ENCODE assay signal across 8 mouse cellular contexts in genomic region chr17:30467566-30468213, GRCm38 (mm10).
DNase-seq lines count a peak whose midpoint lies in the region; ATAC-seq and TF ChIP-seq lines count a peak whose summit lies in the region.

No protein-coding gene starts in this region.

- peaks cover 40 to 58% of the 10 kb centered on the region in 2 experiments for H3K4me1 ChIP-seq in heart, embryonic 14.5 days (ENCODE audit: control insufficient read depth in 2 of 2, insufficient read depth in 2 of 2, low read length in 2 of 2)
- peaks cover 63% of the 10 kb centered on the region for H3K4me1 ChIP-seq in forebrain, embryonic 12.5 days
- peaks cover 30% of the 10 kb centered on the region for H3K4me1 ChIP-seq in olfactory bulb, adult 2 months (ENCODE audit: control insufficient read depth, insufficient read depth, low read length)

- H3K27me3 ChIP-seq in heart, embryonic 14.5 days (ENCODE audit: control insufficient read depth, insufficient read depth, low read length), result no peaks in the 10 kb centered on the region
- peaks cover 3% of the 10 kb centered on the region; the same call in 1 of the 2 replicates for H3K27me3 ChIP-seq in forebrain, embryonic 12.5 days

- H3K36me3 ChIP-seq in heart, embryonic 14.5 days (ENCODE audit: control insufficient read depth, insufficient read depth, low read length), result no peaks in the 10 kb centered on the region
- H3K36me3 ChIP-seq in forebrain, embryonic 12.5 days (replicated peaks), result no peaks in the 10 kb centered on the region

- H3K9me3 ChIP-seq in heart, embryonic 14.5 days (ENCODE audit: control insufficient read depth, low read length), result no peaks in the 10 kb centered on the region
- no peaks in the 10 kb centered on the region for H3K9me3 ChIP-seq in forebrain, embryonic 12.5 days

- no peak overlapping the region for H3K4me3 ChIP-seq in heart, embryonic 14.5 days (ENCODE audit: control insufficient read depth in 1 of 2, insufficient read depth in 1 of 2, low read depth in 1 of 2, low read length in 2 of 2)
- H3K4me3 ChIP-seq in forebrain, embryonic 12.5 days (replicated peaks), result no peak overlapping the region
- H3K4me3 ChIP-seq in olfactory bulb, adult 2 months (ENCODE audit: insufficient read depth, low read depth, low read length), result no peak overlapping the region

- ATAC-seq in heart, embryonic 14.5 days (ENCODE audit: insufficient number of reproducible peaks, insufficient read depth, low FRiP score, low read depth), result no peak
- ATAC-seq in forebrain, embryonic 12.5 days (ENCODE audit: low FRiP score), result peak; percentile 74

- H3K4me2 ChIP-seq in heart, embryonic 14.5 days (ENCODE audit: low read length), result peak overlapping the region; percentile 54
- H3K4me2 ChIP-seq in forebrain, embryonic 12.5 days, result peak overlapping the region; percentile 24

- no peak for TF ChIP-seq CTCF in olfactory bulb, adult 2 months (IDR thresholded peaks at IDR 0.05; ENCODE audit: insufficient read depth, low read depth, low read length)

- no peak for TF ChIP-seq POLR2A in olfactory bulb, adult 2 months (IDR thresholded peaks at IDR 0.05; ENCODE audit: insufficient read depth, low read depth, low read length)

- no peak overlapping the region; the same call in 1 of the 2 replicates for H3K9ac ChIP-seq in heart, embryonic 14.5 days (ENCODE audit: low read length)
- H3K9ac ChIP-seq in forebrain, embryonic 12.5 days, result no peak overlapping the region

- WGBS in heart, embryonic 14.5 days, result 29% methylated on average over 14 of the region's 14 CpGs
- WGBS in forebrain, embryonic 12.5 days, result 27% methylated on average over 14 of the region's 14 CpGs
- 54% methylated on average over 14 of the region's 14 CpGs for WGBS in olfactory bulb, adult 2 months

- peak overlapping the region; percentile 47 to 59; a peak in 3 of 4 replicates for H3K27ac ChIP-seq in heart, embryonic 14.5 days (replicated peaks in 1 of 2; ENCODE audit: control insufficient read depth in 1 of 2, insufficient read depth in 1 of 2, low read depth in 2 of 2, low read length in 2 of 2)
- H3K27ac ChIP-seq in forebrain, embryonic 12.5 days, result peak overlapping the region; percentile 75
- H3K27ac ChIP-seq in olfactory bulb, adult 2 months (ENCODE audit: insufficient read depth, low read depth, low read length), result peak overlapping the region; percentile 20; the same call in 1 of the 2 replicates

- no peak for DNase-seq in heart, adult 11 months
- DNase-seq in layer of hippocampus, postnatal 36 days, result peak; percentile 70 to 71
- DNase-seq in kidney, postnatal 14 days, result no peak
- no peak for DNase-seq in c-Kit-positive CD71-positive TER-119-positive erythroid progenitor cells, embryonic 14.5 days (ENCODE audit: low spot score)
- DNase-seq in spleen, adult 18-20 months, result no peak

Comparison
In these comparisons a context has a peak if more than half of its experiments do, and no peak if none do; other contexts are left out.
1. H3K27ac ChIP-seq: peak in every context shown above with its lines; median percentile 75 in forebrain, embryonic 12.5 days; 53 in heart, embryonic 14.5 days; 20 in olfactory bulb, adult 2 months.
2. DNase-seq: peak in layer of hippocampus, postnatal 36 days (2 of 2); none in heart, adult 11 months (single experiment), kidney, postnatal 14 days (single experiment), c-Kit-positive CD71-positive TER-119-positive erythroid progenitor cells, embryonic 14.5 days (single experiment) and spleen, adult 18-20 months (0 of 2).